Mouse (Mus musculus) cortical plate, adult 2 months (tissue): ENCODE measurements around the gene Sdsl. TPM values are rescaled to one million over a fixed set of nuclear protein-coding genes. Genes with fewer than 3 reads are reported as not detected.
"Not testable (repeated sequence)": the region's sequence is repeated elsewhere in the genome, so short reads cannot be mapped to it uniquely, and the experiment has no call there.

Experiments
- H3K27ac ChIP-seq: fragments of 200-500 bp; 2 replicates; pipeline ENCODE4 v1.5.1; 2012; ENCODE audit warnings: low read length, control low read depth, inconsistent platforms; ENCODE audit not compliant: insufficient read depth
- H3K4me1 ChIP-seq: fragments of 200-500 bp; 2 replicates; pipeline ENCODE4 v1.6.1; 2011; ENCODE audit warnings: low read length; ENCODE audit not compliant: control insufficient read depth, insufficient read depth
- H3K4me3 ChIP-seq: fragments of 200-500 bp; 2 replicates; pipeline ENCODE4 v1.5.1; 2011; ENCODE audit warnings: mild to moderate bottlenecking, low read length, control low read depth; ENCODE audit not compliant: insufficient read depth
- CTCF ChIP-seq: fragments of 200-500 bp; IDR thresholded peaks from 2 replicates; pipeline ENCODE4 v1.5.1; 2011; ENCODE audit warnings: mild to moderate bottlenecking, control low read depth, low read length; ENCODE audit not compliant: insufficient read depth; ENCODE audit errors: extremely low read depth
- POLR2A ChIP-seq: fragments of 200-500 bp; IDR thresholded peaks from 2 replicates; pipeline ENCODE4 v1.6.1; 2011; ENCODE audit warnings: mild to moderate bottlenecking, low read length, control low read depth; ENCODE audit not compliant: insufficient read depth; ENCODE audit errors: extremely low read depth
- polyA plus RNA-seq: library from polyadenylated mRNA; depleted of rRNA; stranded (reverse); fragments of >200 nt; gene quantifications from 2 replicates; pipeline ENCODE4 v1.2.3, GENCODE M21; 2012

The Sdsl gene
- polyA plus RNA-seq, 1 experiment: 8.1 TPM

DNA sequence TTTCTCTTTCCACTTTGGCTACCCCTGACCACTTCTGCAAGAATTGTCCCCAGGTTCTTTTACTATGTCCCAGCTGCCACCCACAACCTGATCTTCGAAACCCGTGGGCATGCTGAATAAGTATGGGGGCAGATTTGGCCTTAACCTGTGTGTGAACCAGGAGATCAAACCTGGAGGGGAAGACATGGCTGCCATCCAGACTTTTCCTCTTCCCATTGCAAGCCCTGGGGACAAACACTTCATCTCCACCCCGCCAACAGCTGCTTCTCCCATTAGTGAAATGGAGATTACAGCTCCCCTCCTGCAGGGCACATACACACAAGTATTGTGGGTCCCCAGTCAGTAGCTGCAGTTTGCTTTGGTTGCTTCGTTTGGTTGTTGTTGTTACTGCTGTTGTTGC lies 34.7 kb upstream of the Sdsl start:
- no peaks in the 10 kb centered on the region for H3K4me1 ChIP-seq
- TF ChIP-seq POLR2A (no peak), CTCF (no peak)
- H3K27ac ChIP-seq: no peak overlapping the region
- no peak overlapping the region for H3K4me3 ChIP-seq

DNA sequence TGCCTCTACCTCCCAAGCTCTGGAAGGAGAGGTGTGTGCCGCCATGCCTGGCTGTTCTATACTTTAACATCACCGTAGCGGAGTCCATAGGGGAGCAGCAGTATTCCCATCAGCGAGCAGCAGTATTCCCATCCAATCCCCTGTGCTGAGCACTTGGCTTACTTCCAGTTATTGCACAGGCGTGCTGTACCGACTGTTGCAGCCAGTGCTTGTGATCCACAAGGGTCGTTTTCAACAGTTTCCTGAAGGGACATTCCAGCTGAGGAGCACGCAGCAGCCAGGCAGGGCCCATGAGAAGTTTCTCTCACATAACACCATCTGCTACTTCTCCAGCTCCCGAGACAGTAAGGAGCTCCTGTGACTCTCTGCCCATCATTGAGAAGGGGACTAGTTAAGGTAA lies 33.9 kb upstream of the Sdsl start:
- no peak overlapping the region for H3K27ac ChIP-seq
- no peaks in the 10 kb centered on the region for H3K4me1 ChIP-seq
- H3K4me3 ChIP-seq: no peak overlapping the region
- TF ChIP-seq POLR2A (no peak), CTCF (no peak)

DNA sequence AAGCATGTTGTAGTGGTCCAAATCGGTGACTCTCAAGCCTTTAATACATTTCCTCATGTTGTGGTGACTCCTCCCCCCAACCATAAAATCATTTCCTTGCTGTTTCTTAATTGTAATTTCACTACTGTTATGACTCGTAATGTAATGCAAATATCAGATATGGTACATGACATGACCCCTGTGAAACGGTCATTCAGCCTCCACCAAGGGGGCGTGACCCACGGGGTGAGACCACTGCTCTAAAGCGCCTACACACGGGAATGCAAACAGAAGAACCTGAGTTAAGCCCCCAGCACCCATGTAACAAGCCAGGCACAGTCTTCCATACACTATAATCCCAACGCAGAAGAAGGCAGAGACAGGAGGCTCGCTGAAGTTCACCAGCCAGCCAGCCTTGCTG lies 33.2 kb upstream of the Sdsl start:
- TF ChIP-seq POLR2A: no peak
- TF ChIP-seq CTCF: no peak
- no peak overlapping the region for H3K4me3 ChIP-seq

GRCm38 (mm10) chr5:120505368-120505767 lies 32.8 kb upstream of the Sdsl start:
- TF ChIP-seq CTCF (peak; percentile 76), POLR2A (no peak)
- H3K4me1 ChIP-seq: no peaks in the 10 kb centered on the region
- no peak overlapping the region for H3K4me3 ChIP-seq
- H3K27ac ChIP-seq: no peak overlapping the region

More for the DNA sequence above, 33.2 kb upstream of the Sdsl start:
- Histone ChIP-seq H3K27ac (no peak overlapping the region), H3K4me1 (no peaks in the 10 kb centered on the region)

DNA sequence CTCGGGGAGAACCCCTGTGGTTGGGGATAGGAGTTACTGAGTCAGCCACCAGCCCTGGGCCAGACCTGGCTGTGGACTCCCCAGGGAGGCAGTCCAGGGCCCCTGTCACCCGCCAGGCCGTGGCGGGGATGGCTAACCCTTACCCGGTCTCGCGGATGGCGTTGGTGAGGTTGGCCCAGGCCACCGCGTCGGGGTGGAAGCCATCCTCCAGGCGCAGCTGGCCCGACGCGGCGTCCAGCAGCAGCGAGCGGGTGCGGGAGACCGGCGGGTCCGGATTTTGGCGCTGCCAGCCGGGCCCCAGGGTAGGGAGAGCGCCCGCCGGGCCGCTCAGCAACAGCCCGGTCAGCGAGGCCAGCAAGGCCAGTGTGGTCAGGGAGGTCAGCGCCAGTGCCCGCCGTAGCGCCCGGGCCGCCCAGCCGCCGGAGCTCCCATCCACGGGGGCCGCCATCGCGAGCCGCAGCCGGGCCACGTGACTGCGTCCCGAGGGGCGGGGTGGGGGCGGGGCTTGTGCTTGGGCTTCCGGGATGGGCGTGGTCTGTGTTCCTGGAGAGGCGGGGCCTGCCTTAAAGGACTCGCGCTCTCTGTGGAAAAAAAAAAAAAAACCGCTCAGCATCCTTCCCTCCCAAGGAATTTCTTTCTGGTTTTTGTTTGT lies 30.7 kb upstream of the Sdsl start, which contains the start of gene Plbd2:
Gene Plbd2 (minus strand): TSS at position 482 of the 652 bp plus-strand sequence.
- TF ChIP-seq CTCF (no peak), POLR2A (0 out of 2 replicates have a peak, but pooled peaks have one; percentile 30)
- Histone ChIP-seq H3K4me3 (peak within 1 kb of the TSS; percentile 73), H3K4me1 (no peaks in the 10 kb centered on the region), H3K27ac (peak within 1 kb of the TSS; percentile 59)

DNA sequence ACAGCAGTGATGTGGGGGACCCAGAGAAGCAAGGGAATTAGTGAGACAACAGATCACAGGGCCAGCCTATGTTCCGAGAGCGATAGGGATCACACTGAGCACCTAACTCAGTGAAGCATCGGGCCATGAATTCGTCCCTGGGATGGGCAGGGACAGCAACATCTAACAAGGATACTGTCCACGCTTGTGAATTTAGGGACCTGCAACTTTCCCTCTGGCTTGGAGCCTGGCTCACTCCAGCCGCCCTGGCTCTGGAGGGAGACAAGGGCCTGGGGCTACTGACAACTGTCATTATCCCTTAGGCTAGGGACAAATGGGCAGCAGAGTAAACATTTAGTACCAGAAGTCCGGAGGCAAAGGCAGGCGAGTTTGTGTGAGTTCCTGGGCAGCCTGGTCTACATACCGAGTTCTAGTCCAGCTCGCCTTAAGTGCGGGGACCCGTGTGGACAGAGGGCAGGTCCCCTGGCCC lies 30.1 kb upstream of the Sdsl start:
- no peak for TF ChIP-seq CTCF
- TF ChIP-seq POLR2A: no peak
- Histone ChIP-seq H3K4me1 (no peaks in the 10 kb centered on the region), H3K27ac (peak overlapping the region; percentile 59)

DNA sequence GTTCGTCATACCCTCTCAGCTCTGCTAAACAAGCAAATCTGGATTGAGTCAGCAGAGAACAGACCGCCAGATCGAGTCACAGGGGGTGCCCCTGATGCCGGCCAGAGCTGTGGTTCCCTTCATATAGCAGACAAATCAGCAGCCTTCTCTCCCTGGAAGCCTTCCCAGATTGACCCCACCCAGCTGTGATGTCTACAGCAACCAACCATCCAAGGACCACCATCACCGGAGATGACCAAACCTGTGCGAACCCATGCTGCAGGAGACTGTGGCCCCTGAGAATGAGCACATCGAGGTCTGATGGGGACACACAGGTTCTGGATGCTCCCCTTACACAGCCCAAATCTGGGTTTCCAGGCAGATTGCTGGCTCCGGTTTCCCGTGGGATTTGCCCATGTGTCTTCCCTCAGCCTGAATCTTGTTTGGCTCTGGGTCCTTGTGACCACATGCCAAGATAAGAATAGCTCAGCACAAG lies 29.6 kb upstream of the Sdsl start:
- no peaks in the 10 kb centered on the region for H3K4me1 ChIP-seq
- TF ChIP-seq POLR2A (no peak), CTCF (no peak)
- H3K27ac ChIP-seq: 0 out of 2 replicates have a peak overlapping the region, but pooled peaks have one; percentile 59

More for the DNA sequence above, 30.1 kb upstream of the Sdsl start:
- H3K4me3 ChIP-seq: peak overlapping the region; percentile 73

DNA sequence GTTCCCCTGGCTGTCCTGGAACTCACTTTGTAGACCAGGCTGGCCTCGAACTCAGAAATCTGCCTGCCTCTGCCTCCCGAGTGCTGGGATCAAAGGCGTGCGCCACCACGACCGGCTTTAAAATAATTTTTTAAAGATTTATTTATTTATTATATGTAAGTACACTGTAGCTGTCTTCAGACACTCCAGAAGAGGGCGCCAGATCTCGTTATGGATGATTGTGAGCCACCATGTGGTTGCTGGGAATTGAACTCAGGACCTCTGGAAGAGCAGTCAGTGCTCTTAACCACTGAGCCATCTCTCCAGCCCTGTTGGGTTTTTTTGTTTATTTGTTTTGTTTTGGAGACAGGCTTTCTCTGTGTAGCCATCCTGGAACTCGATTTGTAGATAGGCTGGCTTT lies 28.0 kb upstream of the Sdsl start:
- not testable (repeated sequence) for H3K27ac ChIP-seq, H3K4me1 ChIP-seq, H3K4me3 ChIP-seq

More for the DNA sequence above, 29.6 kb upstream of the Sdsl start:
- H3K4me3 ChIP-seq: peak overlapping the region; percentile 73

DNA sequence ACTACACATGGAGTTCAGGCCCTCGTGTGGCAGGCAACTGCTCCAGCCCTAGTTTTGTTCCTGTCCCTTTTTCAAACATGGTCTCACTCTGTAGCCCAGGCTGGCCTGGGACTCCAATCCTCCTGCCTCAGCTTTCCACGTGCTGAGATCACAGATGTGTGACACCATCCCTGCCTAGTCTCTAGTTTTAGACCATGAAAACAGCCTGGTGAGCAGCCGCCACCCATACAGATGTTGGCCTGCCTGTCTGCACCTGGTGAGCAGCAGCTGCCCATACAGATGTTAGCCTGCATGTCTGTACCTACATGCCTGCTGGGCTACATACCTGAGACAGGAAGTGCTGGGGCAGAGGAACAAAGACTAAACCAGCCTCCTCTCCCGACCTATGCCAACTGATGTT lies 26.6 kb upstream of the Sdsl start:
- Histone ChIP-seq H3K4me1 (peaks cover 3% of the 10 kb centered on the region; the same call in 1 of the 2 replicates), H3K4me3 (no peak overlapping the region), H3K27ac (no peak overlapping the region)
- TF ChIP-seq CTCF (no peak), POLR2A (no peak)

GRCm38 (mm10) chr5:120497071-120497470 lies 24.5 kb upstream of the Sdsl start:
- no peak for TF ChIP-seq POLR2A
- no peak for TF ChIP-seq CTCF
- H3K4me1 ChIP-seq: peaks cover 3% of the 10 kb centered on the region; the same call in 1 of the 2 replicates
- H3K4me3 ChIP-seq: no peak overlapping the region
- H3K27ac ChIP-seq: no peak overlapping the region
